Mouse (Mus musculus): ENCODE data around the gene Stag1. TPM values are rescaled to one million over a fixed set of nuclear protein-coding genes. Genes with fewer than 3 reads are reported as not detected.
"Not testable (repeated sequence)": the region's sequence is repeated elsewhere in the genome, so short reads cannot be mapped to it uniquely, and the experiment has no call there.

Gene Stag1
- total RNA-seq, 2 experiments from 2014 or later, result 177 to 229 TPM

- ATAC-seq (replicated peaks; ENCODE audit: low FRiP score, poor library complexity, severe bottlenecking), result peak; percentile 96
Observed at GRCm38 (mm10) chr9:100663473-100664134, 66.0 kb downstream of the Stag1 start.

DNA sequence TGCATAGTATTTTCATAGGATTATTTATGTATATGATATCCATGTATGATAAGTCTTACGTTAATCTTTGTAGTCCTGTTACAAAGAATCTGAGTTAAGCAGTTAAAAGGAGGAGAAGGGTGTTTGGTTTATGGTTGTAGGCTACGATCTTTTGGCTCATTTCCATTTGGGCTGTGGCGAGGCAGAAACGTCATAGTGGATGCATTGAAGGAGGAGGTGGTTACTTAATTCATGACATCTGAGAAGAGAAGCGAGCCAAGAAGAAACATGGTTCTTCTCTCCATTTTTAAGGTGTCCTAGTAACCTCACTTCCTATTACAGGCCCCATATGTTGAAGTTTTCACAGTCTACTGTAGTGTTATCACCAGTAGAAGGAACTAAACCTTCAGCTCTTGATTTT, 72.6 kb downstream of the Stag1 start:
- no peak for ATAC-seq (replicated peaks; ENCODE audit: low FRiP score, poor library complexity, severe bottlenecking)

- ATAC-seq (replicated peaks; ENCODE audit: low FRiP score, poor library complexity, severe bottlenecking), result no peak
Observed at GRCm38 (mm10) chr9:100679036-100679435, 81.4 kb downstream of the Stag1 start.

DNA sequence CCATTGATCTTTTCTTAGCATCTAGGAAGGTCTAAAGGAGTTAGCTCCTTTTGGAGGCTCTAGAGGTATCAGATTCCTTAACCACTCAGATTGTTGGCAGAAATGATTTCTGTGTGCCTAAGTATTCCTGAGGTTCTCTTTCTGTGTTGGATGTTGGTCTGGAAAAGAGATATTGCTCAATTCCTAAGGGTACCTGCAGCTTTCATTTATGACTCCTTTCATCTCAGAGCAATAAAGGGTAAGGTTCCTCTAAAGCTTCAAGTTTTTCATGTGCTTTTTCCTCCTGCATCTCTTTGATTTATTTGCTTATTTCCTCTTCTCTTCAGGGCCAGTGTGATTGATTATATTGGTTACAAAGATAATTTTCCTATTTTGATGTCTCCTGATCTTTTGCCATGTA, 84.7 kb downstream of the Stag1 start:
- no peak for ATAC-seq (replicated peaks; ENCODE audit: low FRiP score, poor library complexity, severe bottlenecking)

- no peak for ATAC-seq (replicated peaks; ENCODE audit: low FRiP score, poor library complexity, severe bottlenecking)
Observed at GRCm38 (mm10) chr9:100685769-100686487, 88.3 kb downstream of the Stag1 start.

DNA sequence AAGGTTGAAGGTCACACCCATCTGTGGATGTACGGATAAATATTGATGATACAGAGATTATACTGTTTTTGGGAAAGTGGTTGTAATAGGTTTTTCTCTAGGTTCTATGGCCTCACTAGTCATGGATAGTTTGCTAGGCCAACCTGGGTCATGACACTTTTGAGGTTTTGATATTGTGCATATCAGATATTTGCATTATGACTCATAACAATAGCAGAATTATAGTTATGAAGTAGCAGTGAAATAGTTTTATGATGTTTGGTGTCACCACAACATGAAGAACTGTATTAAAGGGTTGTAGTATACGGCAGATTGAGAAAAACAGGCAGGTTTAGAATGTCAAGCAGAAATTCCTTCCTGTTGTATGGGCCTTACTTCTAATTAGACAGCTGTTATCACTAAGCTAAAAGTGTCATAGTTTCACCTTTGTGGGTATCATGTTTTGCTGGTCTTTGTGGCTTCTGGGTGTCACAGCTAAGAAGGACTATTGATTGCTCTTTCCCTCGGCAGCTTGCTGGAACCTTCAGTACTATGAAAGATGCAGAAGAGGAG, 92.2 kb downstream of the Stag1 start:
- no peak for ATAC-seq (replicated peaks; ENCODE audit: low FRiP score, poor library complexity, severe bottlenecking)

DNA sequence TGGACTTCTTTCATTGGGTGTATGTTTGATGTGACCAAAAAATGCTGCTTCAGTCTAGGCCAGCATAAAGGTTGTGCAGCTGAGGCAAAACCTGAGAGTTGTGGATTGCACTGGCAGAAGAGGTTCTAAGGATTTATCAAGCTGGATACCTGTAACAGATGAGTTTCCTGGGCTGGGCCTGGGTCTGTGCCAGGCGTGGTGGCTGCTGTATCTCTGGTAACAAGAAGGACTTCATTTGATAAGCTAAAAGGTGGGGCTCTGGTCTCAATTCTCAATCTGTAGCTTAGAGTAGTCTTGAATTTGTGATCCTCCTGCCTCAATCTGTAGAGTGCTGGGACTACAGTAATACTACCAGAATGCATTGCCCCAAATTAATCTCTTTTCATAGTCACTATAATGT, 94.6 kb downstream of the Stag1 start:
- no peak for ATAC-seq (replicated peaks; ENCODE audit: low FRiP score, poor library complexity, severe bottlenecking)

DNA sequence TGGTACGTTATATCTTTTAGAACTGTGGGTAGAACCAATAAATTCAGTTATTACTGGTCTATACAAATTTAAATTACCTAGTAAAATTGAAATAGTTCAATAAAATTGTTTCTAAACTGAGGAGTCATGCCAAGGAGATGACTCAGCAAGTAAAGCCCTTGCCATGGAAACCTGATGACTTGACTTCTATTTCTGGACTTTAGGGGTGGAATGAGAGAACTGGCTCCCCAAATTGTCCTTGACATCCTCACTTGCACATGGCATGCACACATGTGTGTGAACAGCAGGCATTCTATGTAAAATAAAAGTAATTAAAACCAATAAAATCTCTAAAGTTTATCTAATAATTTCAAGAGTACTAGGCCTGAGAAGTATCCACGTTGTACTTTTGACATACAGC, 98.9 kb downstream of the Stag1 start:
- 0 out of 2 replicates have a peak, but pooled peaks have one; percentile 42 for ATAC-seq (replicated peaks; ENCODE audit: low FRiP score, poor library complexity, severe bottlenecking)

GRCm38 (mm10) chr9:100707644-100708043, 110.0 kb downstream of the Stag1 start:
- ATAC-seq (replicated peaks; ENCODE audit: low FRiP score, poor library complexity, severe bottlenecking), result no peak

DNA sequence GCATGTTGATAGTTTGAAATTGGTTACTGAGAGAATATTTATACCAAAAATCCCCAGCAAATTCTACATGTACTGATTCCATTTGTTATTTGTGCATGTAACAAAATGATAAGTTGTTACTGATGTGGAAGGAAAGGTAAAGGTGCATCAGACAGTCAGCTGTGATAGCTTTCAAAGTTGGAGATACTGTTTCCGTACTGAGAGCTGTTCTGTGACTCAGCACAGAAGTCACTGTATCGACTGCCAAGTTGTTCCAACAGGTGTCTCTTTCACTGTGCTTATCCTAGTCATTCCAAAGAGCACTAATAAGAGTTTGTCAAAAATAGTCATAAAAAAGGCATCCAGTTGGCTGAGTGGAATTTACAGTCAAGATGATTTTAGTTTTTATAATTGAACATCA, 114.1 kb downstream of the Stag1 start:
- ATAC-seq (replicated peaks; ENCODE audit: low FRiP score, poor library complexity, severe bottlenecking), result no peak

DNA sequence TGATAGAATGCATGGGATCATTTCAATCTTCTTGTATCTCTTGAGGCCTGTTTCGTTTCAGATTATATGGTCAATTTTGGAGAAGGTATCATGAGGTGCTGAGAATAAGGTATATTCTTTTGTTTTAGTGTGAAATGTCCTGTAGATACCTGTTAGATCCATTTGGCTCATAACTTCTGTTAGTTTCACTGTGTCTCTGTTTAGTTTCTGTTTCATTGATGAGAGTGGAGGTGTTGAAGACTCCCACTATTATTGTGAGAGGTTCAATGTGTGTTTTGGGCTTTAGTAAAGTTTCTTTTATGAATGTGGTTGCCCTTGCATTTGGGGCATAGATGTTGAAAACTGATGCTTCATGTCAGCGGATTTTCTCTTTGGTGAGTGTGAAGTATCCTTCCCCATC, 127.2 kb downstream of the Stag1 start:
- ATAC-seq (replicated peaks; ENCODE audit: low FRiP score, poor library complexity, severe bottlenecking), result not testable (repeated sequence)

DNA sequence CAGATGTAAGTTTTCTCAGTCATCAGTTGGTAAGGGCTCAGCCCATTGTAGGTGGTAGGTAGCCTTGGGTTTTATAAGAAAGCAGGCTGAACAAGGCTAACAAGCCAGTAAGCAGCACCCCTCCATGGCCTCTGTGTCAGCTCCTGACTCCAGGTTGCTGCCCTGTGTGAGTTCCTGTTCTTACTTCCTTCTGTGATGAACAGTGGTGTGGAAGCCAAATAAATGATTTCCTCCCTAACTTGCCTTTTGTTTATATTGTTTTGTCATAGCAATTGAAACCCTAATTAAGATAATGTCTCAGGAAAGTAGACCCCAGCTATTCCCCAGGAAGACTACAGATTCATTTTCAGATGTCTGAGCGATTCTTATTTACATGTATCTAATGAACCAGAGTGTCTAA, 134.2 kb downstream of the Stag1 start:
- no peak for ATAC-seq (replicated peaks; ENCODE audit: low FRiP score, poor library complexity, severe bottlenecking)

DNA sequence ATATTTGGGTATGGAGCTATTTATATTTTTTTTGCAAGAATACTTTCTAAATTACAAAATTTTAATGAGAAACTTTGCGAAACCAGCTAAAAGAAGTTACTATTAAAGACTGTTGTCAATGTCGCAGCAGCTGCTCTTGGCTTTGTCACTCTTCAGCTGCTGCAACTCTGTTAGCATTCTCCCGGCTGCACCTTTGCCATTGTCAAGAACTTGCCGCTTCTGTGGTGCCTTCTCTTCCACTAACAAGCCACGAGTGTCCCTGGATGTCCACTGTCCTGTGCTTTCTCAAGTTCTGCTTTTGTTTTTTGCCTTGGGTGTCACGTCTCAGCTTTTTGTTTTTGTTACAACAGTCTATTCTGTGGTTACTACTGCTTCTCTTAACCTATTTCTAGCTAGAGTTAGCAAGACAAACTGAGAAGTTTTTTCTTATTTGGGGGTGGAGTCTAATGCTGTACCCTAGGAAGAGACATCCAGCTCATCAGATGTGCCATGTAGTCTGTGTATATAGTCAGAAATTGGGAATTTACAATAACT, 136.4 kb downstream of the Stag1 start:
- no peak for ATAC-seq (replicated peaks; ENCODE audit: low FRiP score, poor library complexity, severe bottlenecking)

DNA sequence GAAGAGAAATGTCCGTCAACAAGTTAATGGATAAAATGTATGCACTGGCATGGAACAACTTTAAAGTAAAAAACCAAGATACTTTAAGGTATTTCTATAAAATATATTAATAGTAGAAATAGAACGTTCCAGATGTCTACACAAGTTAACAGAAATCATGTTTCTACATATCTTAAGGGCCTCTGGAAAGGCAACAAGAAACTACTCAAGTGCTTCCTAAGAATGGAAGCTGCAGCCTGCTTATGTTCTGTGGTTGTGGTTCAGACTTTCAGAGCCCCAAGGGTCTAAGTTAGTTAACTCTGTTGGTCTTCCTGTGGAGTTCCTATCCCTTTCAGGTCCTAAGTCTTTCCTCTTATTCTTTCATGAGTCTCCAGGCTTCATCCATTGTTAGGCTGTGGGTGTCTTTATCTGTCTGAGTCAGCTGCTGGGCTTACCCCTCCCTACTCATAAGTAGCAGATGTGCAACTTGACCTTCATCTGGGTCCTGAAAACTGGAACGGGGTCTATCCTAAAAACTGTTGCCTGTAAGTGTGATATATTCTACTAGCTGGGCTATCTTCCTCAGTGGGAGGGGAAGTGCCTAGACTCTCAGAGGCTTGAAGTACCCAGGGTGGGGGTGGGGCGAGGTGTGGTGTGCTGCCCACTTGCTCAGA, 138.5 kb downstream of the Stag1 start:
- ATAC-seq (replicated peaks; ENCODE audit: low FRiP score, poor library complexity, severe bottlenecking), result peak; percentile 72

GRCm38 (mm10) chr9:100736646-100737031, 139.0 kb downstream of the Stag1 start:
- ATAC-seq (replicated peaks; ENCODE audit: low FRiP score, poor library complexity, severe bottlenecking), result peak; percentile 39; the same call in 1 of the 2 replicates

DNA sequence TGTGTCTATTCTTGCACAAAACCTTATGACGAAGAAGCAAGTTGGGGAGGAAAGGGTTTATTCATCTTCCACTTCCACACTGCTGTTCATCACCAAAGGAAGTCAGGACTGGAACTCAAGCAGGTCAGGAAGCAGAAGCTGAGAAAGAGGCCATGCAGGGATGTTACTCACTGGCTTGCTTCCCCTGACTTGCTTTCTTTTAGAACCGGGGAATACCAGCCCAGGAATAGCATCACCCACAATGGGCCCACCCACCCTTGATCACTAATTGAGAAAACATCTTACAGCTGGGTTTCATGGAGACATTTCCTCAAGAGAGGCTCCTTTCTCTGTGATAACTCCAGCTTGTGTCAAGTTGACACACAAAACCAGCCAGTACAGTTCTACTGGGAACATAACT, 179.6 kb downstream of the Stag1 start:
- not testable (repeated sequence) for ATAC-seq (replicated peaks; ENCODE audit: low FRiP score, poor library complexity, severe bottlenecking)

DNA sequence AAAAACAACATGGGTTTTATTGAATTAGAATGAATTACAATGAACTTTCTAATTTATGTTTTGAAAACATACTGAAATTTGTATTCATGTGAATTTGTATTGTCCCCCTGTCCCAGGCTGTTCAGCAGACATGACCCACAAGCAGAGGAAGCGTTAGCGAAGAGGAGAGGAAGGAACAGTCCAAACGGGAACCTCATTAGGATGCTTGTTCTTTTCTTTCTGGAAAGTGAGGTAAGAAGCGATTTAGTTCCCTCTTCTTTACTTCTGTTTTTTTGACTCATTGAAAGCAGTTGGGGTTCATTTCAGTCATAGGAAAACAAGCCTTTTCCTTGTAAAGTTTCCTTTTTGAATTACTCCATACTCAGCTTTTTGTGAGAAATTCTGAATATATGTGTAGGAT, 268.4 kb downstream of the Stag1 start:
- no peak for ATAC-seq (replicated peaks; ENCODE audit: low FRiP score, poor library complexity, severe bottlenecking)

- ATAC-seq (replicated peaks; ENCODE audit: low FRiP score, poor library complexity, severe bottlenecking), result no peak
Observed at GRCm38 (mm10) chr9:100869635-100870034, 272.0 kb downstream of the Stag1 start.

- no peak for ATAC-seq (replicated peaks; ENCODE audit: low FRiP score, poor library complexity, severe bottlenecking)
Observed at GRCm38 (mm10) chr9:100896111-100896510, 298.5 kb downstream of the Stag1 start.

GRCm38 (mm10) chr9:100898042-100898441, 300.4 kb downstream of the Stag1 start:
- no peak for ATAC-seq (replicated peaks; ENCODE audit: low FRiP score, poor library complexity, severe bottlenecking)

Data from erythroid progenitor cell, adult 5-6 weeks (primary cell).